Mouse (Mus musculus) lung, embryonic 14.5 days (tissue): ENCODE measurements around the gene Gm37240. TPM values are rescaled to one million over a fixed set of nuclear protein-coding genes. Genes with fewer than 3 reads are reported as not detected.

ENCODE experiments used
- ATAC-seq: fragments of 200-750 bp; cut with Nextera tagmentation; 2 replicates; pipeline ENCODE4 v1.8.0; 2017; ENCODE audit warnings: mild to moderate bottlenecking, moderate TSS enrichment, moderate library complexity; ENCODE audit not compliant: insufficient read depth
- DNase-seq: peaks from one replicate; pipeline ENCODE4 v3.0.0-alpha.2; 2015
- H3K27ac ChIP-seq: fragments of 300-500 bp; sonication (generic); 2 replicates; pipeline ENCODE4 v1.5.1; 2014; ENCODE audit warnings: low read depth, mild to moderate bottlenecking, moderate library complexity
- H3K27me3 ChIP-seq: fragments of 300-500 bp; sonication (generic); 2 replicates; pipeline ENCODE4 v1.6.1; 2014; ENCODE audit warnings: low read length, control low read depth; ENCODE audit not compliant: insufficient read depth
- H3K36me3 ChIP-seq: fragments of 300-500 bp; sonication (generic); 2 replicates; pipeline ENCODE4 v1.6.1; 2014; ENCODE audit warnings: control low read depth; ENCODE audit not compliant: insufficient read depth
- H3K4me1 ChIP-seq: fragments of 300-500 bp; sonication (generic); 2 replicates; pipeline ENCODE4 v1.6.1; 2014; ENCODE audit warnings: antibody characterized with exemption, control low read depth; ENCODE audit not compliant: insufficient read depth
- H3K4me2 ChIP-seq: fragments of 300-500 bp; sonication (generic); 2 replicates; pipeline ENCODE4 v1.6.1; 2014; ENCODE audit warnings: mild to moderate bottlenecking
- H3K4me3 ChIP-seq: fragments of 300-500 bp; sonication (generic); 2 replicates; pipeline ENCODE4 v1.5.1; 2014; ENCODE audit warnings: low read depth, low read length
- H3K9ac ChIP-seq: fragments of 300-500 bp; sonication (generic); 2 replicates; pipeline ENCODE4 v1.6.1; 2014
- H3K9me3 ChIP-seq: fragments of 300-500 bp; sonication (generic); 2 replicates; pipeline ENCODE4 v1.6.1; 2016; ENCODE audit warnings: low read depth, low read length, control low read depth
- CTCF ChIP-seq: IDR thresholded peaks from 2 replicates; pipeline ENCODE4 v1.5.1; 2016; ENCODE audit warnings: antibody characterized with exemption, low read depth
- WGBS: fragments of 180-500 bp; shearing (Covaris S2); extraction: QIAGEN DNeasy Blood & Tissue Kit; methylation state at CpG from one replicate; pipeline ENCODE4 v1.1.7; 2014; 5-methylcytosine and 5-hydroxymethylcytosine counted together
- polyA plus RNA-seq: library from polyadenylated mRNA; unstranded; fragments of >200 nt; fragmentation: Nextera tagmentation; extraction: Ambion mirVana; gene quantifications from 2 replicates; pipeline ENCODE4 v1.2.1, GENCODE M21; 2014

The Gm37240 gene
- polyA plus RNA-seq, 1 experiment from 2014 or later: 4.5 TPM

GRCm38 (mm10) chr3:85254526-85254925 is 632.8 kb downstream of the Gm37240 start:
- Histone ChIP-seq H3K27ac (no peak overlapping the region), H3K36me3 (no peaks in the 10 kb centered on the region), H3K9ac (no peak overlapping the region), H3K9me3 (no peaks in the 10 kb centered on the region), H3K27me3 (no peaks in the 10 kb centered on the region), H3K4me2 (no peak overlapping the region), H3K4me3 (no peak overlapping the region), H3K4me1 (no peaks in the 10 kb centered on the region)
- no peak for TF ChIP-seq CTCF
- ATAC-seq: no peak
- no peak for DNase-seq
- 87% methylated on average over 5 of the region's 5 CpGs for WGBS

- TF ChIP-seq CTCF: no peak
- 76% methylated on average over 6 of the region's 6 CpGs for WGBS
- Histone ChIP-seq H3K27me3 (no peaks in the 10 kb centered on the region), H3K4me2 (no peak overlapping the region), H3K36me3 (no peaks in the 10 kb centered on the region), H3K9ac (no peak overlapping the region), H3K4me1 (no peaks in the 10 kb centered on the region), H3K9me3 (no peaks in the 10 kb centered on the region), H3K4me3 (no peak overlapping the region), H3K27ac (no peak overlapping the region)
- no peak for ATAC-seq
- DNase-seq: no peak
These were observed 635.7 kb downstream of the Gm37240 start for GRCm38 (mm10) chr3:85251631-85252030.

- Histone ChIP-seq H3K27me3 (no peaks in the 10 kb centered on the region), H3K9ac (no peak overlapping the region), H3K9me3 (no peaks in the 10 kb centered on the region), H3K4me3 (no peak overlapping the region), H3K27ac (no peak overlapping the region), H3K36me3 (no peaks in the 10 kb centered on the region), H3K4me2 (no peak overlapping the region), H3K4me1 (no peaks in the 10 kb centered on the region)
- TF ChIP-seq CTCF: no peak
- WGBS: 51% methylated on average over 3 of the region's 3 CpGs
- DNase-seq (no peak), ATAC-seq (no peak)
These were observed 641.2 kb downstream of the Gm37240 start for GRCm38 (mm10) chr3:85246131-85246530.

DNA sequence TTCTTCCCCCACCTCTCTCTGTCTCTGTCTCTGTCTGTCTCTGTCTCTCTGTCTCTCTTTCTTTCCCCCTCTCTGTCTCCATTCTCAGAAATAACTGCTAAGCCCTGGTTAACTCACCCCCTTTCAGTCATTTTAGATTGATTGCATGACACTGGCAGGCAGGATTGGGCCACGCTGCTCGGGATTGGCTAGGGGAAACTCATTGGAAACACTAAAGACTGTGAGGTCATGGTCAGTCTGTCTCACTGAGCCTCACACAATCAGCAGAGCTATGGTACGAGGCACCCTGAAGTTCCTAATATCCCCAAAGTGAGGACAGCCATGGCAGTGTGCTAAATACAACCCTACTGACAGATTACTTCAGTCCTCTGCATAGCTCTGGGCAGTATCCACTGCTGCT is 650.8 kb downstream of the Gm37240 start:
- H3K9ac ChIP-seq: no peak overlapping the region
- H3K27me3 ChIP-seq: no peaks in the 10 kb centered on the region
- H3K4me1 ChIP-seq: no peaks in the 10 kb centered on the region
- WGBS: 54% methylated on average over 3 of the region's 3 CpGs
- DNase-seq: no peak
- no peaks in the 10 kb centered on the region for H3K9me3 ChIP-seq
- no peak for ATAC-seq
- no peaks in the 10 kb centered on the region for H3K36me3 ChIP-seq
- no peak for TF ChIP-seq CTCF
- no peak overlapping the region for H3K4me2 ChIP-seq
- no peak overlapping the region for H3K4me3 ChIP-seq
- no peak overlapping the region for H3K27ac ChIP-seq

DNA sequence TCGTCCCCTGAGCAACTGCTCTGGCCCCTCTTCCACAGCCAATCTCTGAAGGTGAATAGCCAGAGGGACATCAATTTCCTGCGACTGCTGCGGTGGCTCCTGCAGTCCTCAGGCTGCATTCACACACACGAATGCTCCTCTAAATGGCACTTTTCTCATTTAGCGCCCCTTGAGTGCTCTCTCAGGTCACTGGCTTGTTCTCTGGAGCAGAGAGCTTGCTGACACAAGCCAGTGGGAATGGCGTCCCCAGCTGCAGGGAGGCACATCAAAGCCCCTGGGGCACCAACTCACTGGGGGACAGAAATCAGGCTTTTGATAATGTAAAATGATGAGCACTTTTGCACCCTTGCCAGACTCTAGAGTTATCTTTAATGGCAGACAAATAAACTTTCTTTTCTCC is 654.5 kb downstream of the Gm37240 start:
- 39% methylated on average over 6 of the region's 6 CpGs for WGBS
- TF ChIP-seq CTCF: no peak
- H3K27ac ChIP-seq: no peak overlapping the region
- DNase-seq: no peak
- no peaks in the 10 kb centered on the region for H3K9me3 ChIP-seq
- H3K27me3 ChIP-seq: no peaks in the 10 kb centered on the region
- H3K4me1 ChIP-seq: no peaks in the 10 kb centered on the region
- no peaks in the 10 kb centered on the region for H3K36me3 ChIP-seq
- no peak for ATAC-seq
- H3K4me2 ChIP-seq: no peak overlapping the region
- no peak overlapping the region for H3K4me3 ChIP-seq
- H3K9ac ChIP-seq: no peak overlapping the region

DNA sequence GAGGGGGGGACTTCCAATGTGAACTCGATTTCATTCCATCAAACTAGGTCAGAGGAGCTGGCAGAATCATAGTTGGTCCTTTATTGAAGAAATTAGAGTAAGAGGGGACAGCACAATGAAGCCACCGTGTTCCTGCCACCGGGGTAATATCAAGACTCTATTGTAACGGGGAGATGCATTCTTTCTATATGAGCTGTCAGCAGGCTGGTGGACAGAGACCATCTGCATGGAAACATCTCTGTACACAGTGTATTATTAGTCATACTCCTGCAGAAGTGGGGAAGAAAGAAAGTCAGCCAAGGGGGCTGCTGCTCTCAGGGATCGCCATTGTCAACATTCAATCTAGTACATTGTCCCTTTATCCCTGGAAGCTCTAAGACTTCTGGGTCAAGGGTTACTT is 665.3 kb downstream of the Gm37240 start:
- Histone ChIP-seq H3K27ac (no peak overlapping the region), H3K4me3 (no peak overlapping the region), H3K9me3 (no peaks in the 10 kb centered on the region), H3K9ac (no peak overlapping the region), H3K4me2 (no peak overlapping the region), H3K27me3 (no peaks in the 10 kb centered on the region), H3K4me1 (no peaks in the 10 kb centered on the region), H3K36me3 (no peaks in the 10 kb centered on the region)
- no peak for DNase-seq
- WGBS: 74% methylated on average over 5 of the region's 5 CpGs
- no peak for ATAC-seq
- TF ChIP-seq CTCF: no peak

DNA sequence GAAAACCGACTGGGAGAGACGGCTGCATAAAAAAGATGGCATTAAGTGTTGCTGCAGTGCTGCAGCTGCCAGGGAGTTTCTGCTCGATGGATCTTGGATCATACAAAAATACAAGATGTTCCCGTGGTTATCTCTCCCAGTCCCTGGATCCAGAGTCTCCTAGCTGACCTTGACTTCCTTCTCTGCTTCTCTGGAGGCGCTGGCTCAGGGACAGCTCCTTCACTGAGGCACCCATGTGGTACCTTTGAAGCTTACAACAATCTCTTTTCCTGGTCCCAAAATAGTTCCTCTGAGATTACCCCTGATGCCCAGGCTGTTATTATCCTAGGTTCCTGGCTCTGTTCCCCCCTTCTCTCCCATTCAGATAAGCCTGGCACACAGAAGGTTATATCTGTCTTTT is 672.4 kb downstream of the Gm37240 start:
- no peak overlapping the region for H3K4me3 ChIP-seq
- DNase-seq (no peak), ATAC-seq (no peak)
- no peak overlapping the region for H3K9ac ChIP-seq
- no peak for TF ChIP-seq CTCF
- no peaks in the 10 kb centered on the region for H3K36me3 ChIP-seq
- WGBS: 51% methylated on average over 5 of the region's 5 CpGs
- H3K4me1 ChIP-seq: no peaks in the 10 kb centered on the region
- H3K27ac ChIP-seq: no peak overlapping the region
- no peak overlapping the region for H3K4me2 ChIP-seq
- H3K27me3 ChIP-seq: no peaks in the 10 kb centered on the region
- H3K9me3 ChIP-seq: no peaks in the 10 kb centered on the region

DNA sequence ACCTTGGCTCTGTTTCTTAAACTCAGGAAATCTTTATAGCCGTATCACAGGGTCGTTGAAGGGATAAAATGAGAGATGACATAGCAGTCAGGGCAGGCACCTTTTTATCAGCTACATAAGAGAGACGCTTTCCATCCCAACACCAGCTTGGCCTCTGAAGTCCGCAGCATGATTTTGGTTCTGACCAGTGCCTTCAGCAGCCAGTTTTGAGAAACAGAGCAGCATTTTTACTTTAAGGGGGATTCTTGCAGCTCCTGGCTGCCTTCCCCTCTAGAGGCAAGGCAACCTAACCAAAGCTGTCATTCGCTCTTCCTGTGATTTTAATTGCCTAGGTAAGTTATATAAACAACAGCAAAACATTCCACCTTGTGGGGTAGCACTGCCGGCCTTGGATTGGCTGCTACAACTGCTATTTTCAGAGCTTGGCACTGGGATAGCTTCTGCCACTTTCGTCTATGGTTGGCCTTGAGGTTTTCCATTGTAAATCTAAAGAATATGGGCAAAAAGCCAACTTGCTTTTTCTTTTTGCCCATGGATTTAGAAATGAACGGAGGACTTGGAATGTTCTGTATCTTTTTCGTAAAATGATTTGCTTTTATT is 674.5 kb downstream of the Gm37240 start:
- no peaks in the 10 kb centered on the region for H3K9me3 ChIP-seq
- ATAC-seq: no peak
- H3K36me3 ChIP-seq: no peaks in the 10 kb centered on the region
- H3K9ac ChIP-seq: no peak overlapping the region
- no peak overlapping the region for H3K4me3 ChIP-seq
- no peak overlapping the region for H3K27ac ChIP-seq
- H3K4me1 ChIP-seq: no peaks in the 10 kb centered on the region
- peak; percentile 26 for DNase-seq
- no peak overlapping the region for H3K4me2 ChIP-seq
- no peaks in the 10 kb centered on the region for H3K27me3 ChIP-seq
- TF ChIP-seq CTCF: no peak
- 44% methylated on average over 9 of the region's 9 CpGs for WGBS
